Mouse (Mus musculus) stomach, postnatal 0 days (tissue): ENCODE data around the gene Tulp3.

Experiments used
- CTCF ChIP-seq: IDR thresholded peaks from 2 replicates; pipeline ENCODE4 v1.5.1; 2016; ENCODE audit warnings: antibody characterized with exemption, low read depth, mild to moderate bottlenecking, moderate library complexity
- EP300 ChIP-seq: optimal IDR thresholded peaks from 2 replicates; pipeline ENCODE3; 2016; ENCODE audit warnings: antibody characterized with exemption

- TF ChIP-seq CTCF: no peak
- TF ChIP-seq EP300: no peak
These were observed 14.4 kb upstream of the Tulp3 start for GRCm38 (mm10) chr6:128370040-128370439.
